ENCODE assay signal across 9 mouse cellular contexts in genomic region chr7:111182319-111182718, GRCm38 (mm10).
DNase-seq lines count a peak whose midpoint lies in the region; ATAC-seq lines count a peak whose summit lies in the region.
"Had no signal": no experiment of that assay in that cellular context is flagged by ENCODE, and none has a peak within 500 bp of the region (broad histone marks: within the 10 kb centered on the region; RNA-seq: fewer than 3 reads in every experiment).

No protein-coding gene starts in this region.

- WGBS in hindbrain, embryonic 15.5 days, result 76% methylated on average over 3 of the region's 3 CpGs
- WGBS in midbrain, embryonic 15.5 days, result 67% methylated on average over 3 of the region's 3 CpGs

- ATAC-seq in hindbrain, embryonic 15.5 days (ENCODE audit: low FRiP score, low read depth), result peak; percentile 69
- ATAC-seq in midbrain, embryonic 15.5 days (replicated peaks), result peak; percentile 62; the same call in 1 of the 2 replicates

- intact Hi-C loops in left cerebral cortex, postnatal 14 days (cut with DNase I), result loop anchor here (2.0 to 5.0 kb wide), 2 partner anchors 58 to 595 kb away; partner anchors contain the start of gene Galnt18

- H3K4me3 ChIP-seq in hindbrain, embryonic 15.5 days, result no peak overlapping the region
- H3K4me3 ChIP-seq in midbrain, embryonic 15.5 days, result no peak overlapping the region
- H3K4me3 ChIP-seq: embryonic facial prominence, embryonic 13.5 days had no signal

- H3K36me3 ChIP-seq in hindbrain, embryonic 15.5 days, result no peaks in the 10 kb centered on the region
- H3K36me3 ChIP-seq in midbrain, embryonic 15.5 days (replicated peaks), result no peaks in the 10 kb centered on the region
- H3K36me3 ChIP-seq: embryonic facial prominence, embryonic 13.5 days had no signal

- H3K9ac ChIP-seq in hindbrain, embryonic 15.5 days, result no peak overlapping the region
- H3K9ac ChIP-seq in midbrain, embryonic 15.5 days, result no peak overlapping the region
- H3K9ac ChIP-seq: embryonic facial prominence, embryonic 13.5 days had no signal

- H3K27ac ChIP-seq in hindbrain, embryonic 15.5 days (replicated peaks), result no peak overlapping the region
- no peak overlapping the region for H3K27ac ChIP-seq in midbrain, embryonic 15.5 days
- H3K27ac ChIP-seq: embryonic facial prominence, embryonic 13.5 days had no signal

- no peak overlapping the region for H3K4me2 ChIP-seq in hindbrain, embryonic 15.5 days
- H3K4me2 ChIP-seq in midbrain, embryonic 15.5 days, result no peak overlapping the region
- H3K4me2 ChIP-seq: embryonic facial prominence, embryonic 13.5 days had no signal

- H3K9me3 ChIP-seq in hindbrain, embryonic 15.5 days, result no peaks in the 10 kb centered on the region
- H3K9me3 ChIP-seq in midbrain, embryonic 15.5 days, result no peaks in the 10 kb centered on the region
- H3K9me3 ChIP-seq: embryonic facial prominence, embryonic 13.5 days had no signal

- peak; percentile 18 for DNase-seq in ovary, postnatal 10 days (ENCODE audit: low spot score)
- DNase-seq in ovary, adult 18-20 months (ENCODE audit: low spot score), result no peak
- peak; percentile 58 to 69 for DNase-seq in adrenal gland, postnatal 36 days
- DNase-seq in fibroblast of lung, adult 2 months (ENCODE audit: low read depth), result peak; percentile 37
- peak; percentile 69 to 82 for DNase-seq in left cerebral cortex, postnatal 14 days (ENCODE audit: low spot score in 2 of 2)
- DNase-seq in thymus, postnatal 0 days (ENCODE audit: low spot score), result peak; percentile 48

- peaks cover 3% of the 10 kb centered on the region; the same call in 1 of the 2 replicates for H3K27me3 ChIP-seq in hindbrain, embryonic 15.5 days
- no peaks in the 10 kb centered on the region for H3K27me3 ChIP-seq in midbrain, embryonic 15.5 days (replicated peaks)

- peaks cover 4% of the 10 kb centered on the region; the same call in 1 of the 2 replicates for H3K4me1 ChIP-seq in hindbrain, embryonic 15.5 days (replicated peaks)
- H3K4me1 ChIP-seq in midbrain, embryonic 15.5 days, result 0 out of 2 replicates have a peak, but pooled peaks cover 5% of the 10 kb centered on the region
